ENCODE assay signal across 10 mouse cellular contexts in genomic region chr14:25200656-25201179, GRCm38 (mm10).
DNase-seq lines count a peak whose midpoint lies in the region; ATAC-seq lines count a peak whose summit lies in the region.
"Had no signal": no experiment of that assay in that cellular context is flagged by ENCODE, and none has a peak within 500 bp of the region (broad histone marks: within the 10 kb centered on the region; RNA-seq: fewer than 3 reads in every experiment).

No protein-coding gene starts in this region.

- no peak overlapping the region for H3K9ac ChIP-seq in heart, embryonic 12.5 days
- no peak overlapping the region for H3K9ac ChIP-seq in stomach, embryonic 14.5 days (replicated peaks; ENCODE audit: low read depth, low read length)
- H3K9ac ChIP-seq: forebrain, postnatal 0 days had no signal

- H3K4me3 ChIP-seq in heart, embryonic 12.5 days: no peak overlapping the region
- H3K4me3 ChIP-seq in stomach, embryonic 14.5 days (ENCODE audit: low read depth, low read length): no peak overlapping the region

- H3K27me3 ChIP-seq in heart, embryonic 12.5 days (replicated peaks): no peaks in the 10 kb centered on the region
- H3K27me3 ChIP-seq in stomach, embryonic 14.5 days (ENCODE audit: control insufficient read depth, insufficient read depth, low read length): no peaks in the 10 kb centered on the region

- WGBS in heart, embryonic 12.5 days: 38% methylated on average over 4 of the region's 4 CpGs
- 18% methylated on average over 4 of the region's 4 CpGs for WGBS in stomach, embryonic 14.5 days

- ATAC-seq in heart, embryonic 12.5 days (ENCODE audit: insufficient number of reproducible peaks, low FRiP score): no peak
- ATAC-seq in stomach, embryonic 14.5 days (ENCODE audit: insufficient number of reproducible peaks, insufficient read depth, low FRiP score, low read depth): peak; percentile 35; the same call in 1 of the 2 replicates
- ATAC-seq: forebrain, postnatal 0 days; inflammation-experienced regulatory T-cells, adult 6 months had no signal

- peaks cover 43% of the 10 kb centered on the region for H3K4me1 ChIP-seq in heart, embryonic 12.5 days (replicated peaks)
- peaks cover 38% of the 10 kb centered on the region for H3K4me1 ChIP-seq in stomach, embryonic 14.5 days (ENCODE audit: control insufficient read depth, insufficient read depth, low read length)

- DNase-seq in heart, adult 18-20 months: no peak
- peak; percentile 42 for DNase-seq in kidney, postnatal 10 days
- DNase-seq in kidney, postnatal 36 days: no peak
- DNase-seq in heart, postnatal 4 days: peak; percentile 37
- DNase-seq in frontal cortex, postnatal 25 days (ENCODE audit: low spot score in 2 of 2): no peak
- no peak for DNase-seq in thymus, postnatal 25 days
- DNase-seq: forebrain, postnatal 0 days had no signal

- peak overlapping the region; percentile 42 for H3K27ac ChIP-seq in heart, embryonic 12.5 days (ENCODE audit: poor library complexity, severe bottlenecking)
- H3K27ac ChIP-seq in stomach, embryonic 14.5 days (ENCODE audit: low read length): peak overlapping the region; percentile 89

- no peaks in the 10 kb centered on the region for H3K9me3 ChIP-seq in heart, embryonic 12.5 days (replicated peaks)
- H3K9me3 ChIP-seq in stomach, embryonic 14.5 days (ENCODE audit: control insufficient read depth, low read depth, low read length): no peaks in the 10 kb centered on the region

- no peak overlapping the region for H3K4me2 ChIP-seq in heart, embryonic 12.5 days
- no peak overlapping the region for H3K4me2 ChIP-seq in stomach, embryonic 14.5 days (replicated peaks; ENCODE audit: low read depth, low read length)

- H3K36me3 ChIP-seq in heart, embryonic 12.5 days: no peaks in the 10 kb centered on the region
- H3K36me3 ChIP-seq in stomach, embryonic 14.5 days (ENCODE audit: control insufficient read depth, insufficient read depth, low read length): no peaks in the 10 kb centered on the region

Comparison
In these comparisons a context has a peak if more than half of its experiments do, and no peak if none do; other contexts are left out.
1. DNase-seq: peak in kidney, postnatal 10 days (single experiment) and heart, postnatal 4 days (single experiment); none in heart, adult 18-20 months (0 of 2), kidney, postnatal 36 days (0 of 2), frontal cortex, postnatal 25 days (0 of 2) and thymus, postnatal 25 days (single experiment).